Mouse (Mus musculus) lung, adult 2 months (tissue): ENCODE measurements around the gene Ptrhd1.

Experiments used
- CTCF ChIP-seq: fragments of 200-500 bp; IDR thresholded peaks from 2 replicates; pipeline ENCODE4 v1.5.1; 2011; ENCODE audit warnings: mild to moderate bottlenecking, low read length, control low read depth; ENCODE audit not compliant: insufficient read depth
- POLR2A ChIP-seq: fragments of 200-500 bp; IDR thresholded peaks from 2 replicates; pipeline ENCODE4 v1.6.1; 2011; ENCODE audit warnings: low read depth, mild to moderate bottlenecking, control low read depth, low read length, borderline replicate concordance; ENCODE audit errors: extremely low read depth

GRCm38 (mm10) chr12:4285186-4285585 lies 51.4 kb downstream of the Ptrhd1 start:
- TF ChIP-seq CTCF (no peak), POLR2A (no peak)
